Mouse (Mus musculus) mesoderm, embryonic 11.5 days (tissue): Measurements from ENCODE around the gene Sart3.

ENCODE experiments used
- DNase-seq: peaks from one replicate; pipeline ENCODE4 v3.0.0-alpha.2; 2012; ENCODE audit warnings: low read depth, low spot score

The Sart3 gene

DNA sequence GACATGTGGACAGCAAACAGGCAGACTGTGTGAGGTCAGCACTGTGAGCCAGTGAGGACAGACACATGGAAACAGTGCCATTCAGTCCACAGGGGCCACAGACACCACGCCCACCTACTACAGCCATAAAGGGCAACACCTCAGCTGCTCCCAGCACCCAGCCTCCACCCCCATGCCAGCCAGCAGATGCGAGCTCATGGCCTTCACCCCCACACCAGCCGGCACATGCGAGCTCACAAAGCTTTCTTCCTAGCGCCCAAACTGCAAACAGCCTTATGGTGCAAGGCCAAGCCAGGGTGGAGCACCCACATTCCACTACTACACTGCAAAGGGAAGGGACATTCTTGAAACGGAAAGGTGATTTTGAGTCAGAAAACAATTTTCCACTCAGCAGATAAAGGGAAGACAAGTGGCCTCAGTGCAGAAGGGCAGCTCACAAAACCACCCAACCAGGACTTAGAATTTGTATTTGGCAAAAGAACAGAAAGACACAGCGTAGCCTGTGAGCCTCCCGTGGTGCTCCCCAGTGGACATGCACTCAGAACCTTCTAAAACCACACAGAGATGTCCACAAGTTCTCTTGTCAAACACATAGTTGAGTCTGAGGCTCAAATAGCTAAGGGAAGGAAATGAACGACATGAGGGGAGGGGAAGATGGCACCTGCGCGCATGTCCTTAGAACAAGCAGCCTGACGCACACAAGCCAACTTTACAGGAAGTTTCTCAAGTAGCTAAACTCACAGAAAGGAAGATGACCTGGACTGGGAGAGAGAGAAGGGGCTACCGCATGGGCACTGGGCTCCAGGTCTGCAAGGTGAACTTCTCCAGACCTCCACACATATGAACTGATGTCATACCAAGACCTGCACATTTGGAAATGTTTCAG is 6.4 kb downstream of the Sart3 start:
- DNase-seq: no peak

DNA sequence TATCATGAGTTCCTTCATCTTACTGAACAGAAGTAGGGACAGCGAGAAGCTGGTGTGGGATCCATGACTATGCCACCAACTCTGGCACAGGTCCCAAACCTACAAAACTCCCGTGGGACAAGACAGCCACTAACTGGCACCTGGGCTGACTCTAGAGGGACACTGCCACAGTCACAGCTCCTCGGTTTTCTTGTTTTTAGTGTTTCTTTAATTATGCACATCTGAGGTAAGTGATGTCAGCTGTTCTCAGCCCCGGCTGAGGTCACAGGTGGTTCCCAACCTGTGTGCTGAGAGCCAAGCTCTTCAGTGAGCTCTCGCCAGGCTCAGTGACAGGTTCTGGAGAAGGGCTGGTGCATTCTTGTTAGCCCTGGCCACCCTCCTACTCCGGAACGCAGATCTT is 7.9 kb downstream of the Sart3 start:
- DNase-seq: no peak

DNA sequence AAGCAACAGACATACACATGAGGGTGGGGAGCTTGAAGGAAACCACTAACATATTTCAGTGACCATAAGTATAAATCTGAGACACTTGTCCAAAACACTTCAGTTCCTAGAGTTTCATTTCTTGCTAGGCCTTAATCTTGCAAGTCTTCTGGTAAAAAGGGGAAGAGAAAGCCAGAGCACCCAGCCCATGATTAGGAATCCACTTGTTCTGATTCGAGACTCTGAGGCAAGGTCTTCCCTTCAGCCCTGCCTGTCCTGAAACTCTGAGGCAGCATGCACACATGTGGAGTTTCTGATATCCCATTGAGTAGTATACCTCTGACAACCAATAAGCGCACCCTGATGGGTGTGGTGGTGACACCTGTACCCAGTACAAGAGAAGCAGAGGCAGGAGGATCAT is 10.7 kb downstream of the Sart3 start:
- DNase-seq: no peak

DNA sequence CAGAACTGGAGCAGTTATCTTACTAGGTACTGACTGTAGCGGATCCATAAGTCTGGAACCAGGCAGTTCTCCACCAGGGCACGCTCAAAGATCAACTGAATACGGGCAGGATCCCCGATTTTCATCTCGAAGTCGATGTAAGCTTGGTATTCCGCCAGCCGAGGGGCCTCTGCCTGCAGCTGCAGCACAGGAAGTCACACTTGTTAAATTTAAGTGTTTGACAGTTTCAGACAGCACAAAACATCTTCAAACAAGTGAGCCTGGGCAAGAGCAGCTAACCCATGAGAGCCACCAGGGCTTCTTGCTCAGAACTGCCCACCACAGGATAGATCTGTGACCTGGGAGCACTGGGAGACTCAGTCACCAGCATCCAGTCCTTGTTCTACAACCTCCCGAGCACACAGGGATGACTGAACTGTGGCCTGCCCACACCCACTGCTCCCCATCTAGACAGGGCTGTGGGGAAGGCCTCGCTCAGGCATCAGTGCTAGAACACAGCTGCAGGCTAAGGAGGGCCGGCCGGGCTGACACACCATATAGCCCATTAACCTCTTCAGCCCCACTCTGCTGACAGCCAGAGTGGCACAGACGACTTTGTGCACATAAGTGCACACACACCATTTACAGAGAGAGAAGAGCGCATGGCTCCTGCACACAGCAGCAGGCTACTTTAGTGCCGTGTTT is 16.8 kb downstream of the Sart3 start:
- DNase-seq: no peak

DNA sequence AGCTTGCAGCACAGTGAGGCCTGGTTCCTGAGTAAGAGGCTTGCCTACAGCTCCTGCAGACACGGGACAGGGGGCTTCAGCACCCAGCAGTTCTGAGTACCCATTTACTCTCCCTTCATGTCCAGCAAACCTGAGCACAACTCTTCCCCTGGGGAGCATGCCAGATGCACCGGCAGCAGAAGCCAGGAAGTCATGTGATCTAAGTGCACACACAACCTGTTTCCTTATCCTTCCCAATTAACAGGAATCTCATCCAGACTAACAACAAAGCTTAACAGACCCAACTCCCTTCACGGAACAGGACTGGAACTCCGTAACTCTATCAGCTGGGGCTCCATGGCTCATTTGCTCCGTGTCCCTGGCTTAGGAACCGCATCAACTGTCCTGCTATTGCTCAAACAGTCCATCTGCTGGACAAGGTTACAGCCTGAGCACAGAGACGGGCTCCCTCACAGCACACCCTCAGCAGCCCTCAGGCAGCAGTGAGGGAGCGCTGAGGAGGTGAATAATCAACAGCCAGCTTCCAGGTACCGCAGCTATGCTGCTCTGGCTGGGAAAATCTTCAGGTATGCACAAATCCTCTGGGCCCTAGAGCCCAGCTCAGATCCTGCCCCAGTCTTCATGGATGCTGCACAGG is 20.7 kb downstream of the Sart3 start:
- no peak for DNase-seq

DNA sequence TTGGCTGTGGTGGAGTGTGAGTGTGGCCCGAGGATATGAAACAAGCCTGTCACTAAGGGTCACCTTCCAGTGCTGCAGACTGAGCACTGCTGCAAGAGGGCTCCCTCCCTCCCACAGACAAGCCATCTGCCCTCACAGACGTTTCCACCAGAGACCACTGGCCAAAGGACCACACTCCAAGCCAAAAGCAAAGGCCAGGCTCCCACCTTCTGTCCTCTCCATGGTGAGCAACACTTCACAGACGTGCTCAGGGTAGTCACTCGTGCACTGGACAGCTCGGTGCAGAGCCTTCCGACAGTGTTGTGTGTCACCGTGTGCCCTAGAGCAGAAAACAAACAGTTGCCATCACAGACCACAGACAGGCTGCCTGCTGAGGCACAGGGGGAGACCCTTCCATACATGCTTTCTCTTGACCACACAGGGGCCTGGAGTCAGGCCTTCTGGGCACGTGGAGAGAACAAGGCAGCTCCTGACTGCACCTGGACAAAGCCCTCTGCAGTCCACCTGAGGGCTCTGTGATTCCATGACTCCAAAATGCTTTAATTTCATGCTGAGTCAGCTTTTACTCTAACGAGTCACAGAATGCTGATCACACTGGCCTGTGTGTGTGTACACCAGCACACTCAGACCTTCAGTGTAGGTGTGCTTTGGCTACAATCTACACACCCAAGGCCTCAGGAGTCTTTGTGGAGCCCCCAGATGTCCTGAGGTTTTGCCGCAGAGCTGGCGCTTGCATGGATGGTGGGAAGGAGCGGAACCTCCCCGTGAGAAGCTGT is 23.6 kb downstream of the Sart3 start:
- no peak for DNase-seq

DNA sequence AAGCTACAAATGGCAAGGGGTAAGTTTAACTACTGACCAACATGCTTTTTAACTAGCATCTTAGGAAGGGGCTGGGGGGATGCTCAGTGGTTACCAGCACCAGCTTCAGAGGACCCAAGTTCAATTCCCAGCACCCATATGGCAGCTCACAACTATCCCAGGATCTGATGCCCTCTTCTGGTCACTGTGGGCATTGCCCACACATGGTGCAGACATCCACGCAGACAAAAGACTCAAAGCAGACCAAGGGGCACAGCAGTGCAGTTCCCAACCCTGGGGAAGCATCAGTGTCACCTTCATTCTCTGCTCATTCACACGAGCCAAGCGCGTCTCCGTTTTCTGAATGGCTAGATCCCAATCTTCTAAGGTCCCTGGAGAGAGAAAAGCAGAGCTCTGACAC is 24.7 kb downstream of the Sart3 start:
- no peak for DNase-seq

DNA sequence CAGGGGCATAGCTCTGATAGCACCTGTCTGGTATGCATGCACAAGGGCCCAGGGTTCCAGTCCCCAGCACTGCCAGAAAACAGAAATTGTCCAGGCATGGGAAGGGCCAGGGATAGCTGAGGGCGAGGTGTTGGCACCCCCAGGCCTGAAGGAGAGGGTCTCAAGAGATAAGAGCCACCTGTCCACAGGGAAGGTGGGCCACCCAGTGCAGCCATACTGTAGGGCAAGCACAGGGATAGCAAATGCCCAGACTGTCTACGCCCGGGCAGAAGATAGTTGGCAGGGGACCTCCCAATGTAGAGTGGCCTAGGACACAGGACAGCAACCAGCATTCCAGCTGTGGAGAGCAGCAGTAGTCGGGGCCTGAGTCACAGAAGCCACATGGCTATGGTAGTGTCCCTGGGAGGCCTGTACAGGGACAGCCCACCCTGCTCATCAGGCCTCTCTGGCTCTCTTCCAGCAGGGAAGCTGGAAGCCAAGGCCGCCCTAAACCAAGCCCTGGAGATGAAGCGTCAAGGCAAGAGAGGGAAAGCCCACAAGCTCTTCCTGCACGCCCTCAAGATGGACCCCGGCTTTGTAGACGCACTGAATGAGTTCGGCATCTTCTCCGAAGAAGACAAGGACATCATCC is 34.6 kb downstream of the Sart3 start:
- DNase-seq: no peak

DNA sequence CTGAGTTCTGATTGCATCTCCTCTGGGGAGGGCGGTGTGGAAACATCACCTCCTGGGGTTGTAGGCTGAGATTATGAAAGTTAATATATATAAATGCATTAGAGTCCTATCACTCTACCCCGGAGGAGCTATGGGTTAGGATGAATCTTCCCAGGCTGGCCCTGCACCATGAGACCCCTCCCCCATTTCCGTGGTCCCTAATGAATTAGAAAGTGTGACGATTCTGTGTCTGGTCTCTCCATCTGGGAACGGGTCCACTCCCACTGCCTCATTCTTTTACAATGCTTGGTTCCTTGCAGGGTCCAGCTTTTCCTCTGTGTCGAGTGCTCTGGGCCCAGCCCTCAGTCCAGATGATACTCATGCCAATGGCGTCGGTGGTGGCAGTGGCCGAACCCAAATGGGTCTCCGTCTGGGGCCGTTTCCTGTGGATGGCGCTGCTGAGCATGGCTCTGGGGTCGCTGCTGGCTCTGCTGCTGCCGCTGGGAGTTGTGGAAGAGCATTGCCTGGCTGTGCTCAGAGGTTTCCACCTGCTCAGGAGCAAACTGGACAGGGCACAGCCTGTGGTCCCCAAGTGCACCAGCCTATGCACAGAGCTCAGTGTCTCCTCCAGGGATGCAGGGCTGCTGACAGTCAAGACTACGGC is 35.7 kb downstream of the Sart3 start:
- DNase-seq: no peak

DNA sequence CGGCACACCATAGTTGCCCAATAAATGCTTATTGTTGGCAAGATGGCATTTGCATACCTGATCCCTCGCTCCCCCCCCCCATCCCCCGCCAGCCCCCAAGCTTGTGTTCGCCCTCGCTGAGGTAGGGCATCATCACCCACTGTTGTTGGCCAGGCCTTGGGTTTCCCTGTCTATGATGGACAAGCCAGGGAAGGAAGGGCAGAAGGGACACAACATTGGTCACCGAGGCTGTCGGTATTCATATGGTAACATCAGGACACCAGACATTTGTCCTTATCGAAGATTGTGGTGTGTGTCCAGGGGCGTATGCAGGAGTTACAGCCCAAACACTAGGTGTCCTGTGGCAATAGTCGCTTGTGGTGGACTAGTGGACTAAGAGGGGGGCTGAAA is 36.2 kb downstream of the Sart3 start:
- DNase-seq: no peak

DNA sequence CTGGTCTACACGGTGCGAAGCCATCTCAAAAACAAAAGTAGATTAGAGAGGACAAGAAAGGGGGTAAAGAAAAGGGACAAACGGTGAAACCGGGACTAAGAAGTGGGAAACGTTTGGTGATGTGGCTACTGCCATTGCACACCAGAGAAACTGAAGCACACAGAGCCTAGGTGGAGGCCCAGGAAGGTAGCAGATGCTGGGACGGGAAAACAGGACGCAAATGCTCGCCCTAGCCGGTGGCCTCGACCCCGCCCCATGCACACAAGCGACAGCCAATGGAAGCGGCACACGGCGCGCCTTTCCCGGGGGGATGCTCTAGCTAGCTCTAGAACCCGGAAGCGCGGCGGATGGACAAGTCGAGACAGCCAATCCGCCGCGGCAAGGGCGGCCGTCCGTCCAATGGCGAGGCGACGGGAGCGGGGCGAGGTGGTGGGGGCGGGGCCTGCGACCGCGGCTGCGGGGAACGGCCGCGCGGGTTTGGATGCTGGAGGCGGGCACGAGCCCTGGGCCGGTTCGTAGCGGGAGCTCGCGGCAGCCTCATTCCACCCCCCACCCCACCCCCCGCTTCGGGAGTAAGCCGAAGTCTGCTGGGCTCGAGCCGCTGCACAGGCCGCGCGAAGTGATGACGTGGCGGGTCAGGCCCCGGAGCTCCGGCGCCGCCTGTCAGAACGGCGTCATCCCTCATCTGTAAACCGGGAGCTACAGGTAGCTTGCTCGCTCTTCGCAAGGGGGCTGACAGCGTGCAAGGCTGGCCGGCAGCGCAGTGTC is 36.8 kb downstream of the Sart3 start, which contains the start of gene Ficd:
Gene Ficd (plus strand): TSS at position 459 of the 768 bp plus-strand sequence.
- DNase-seq: peak; percentile 98

DNA sequence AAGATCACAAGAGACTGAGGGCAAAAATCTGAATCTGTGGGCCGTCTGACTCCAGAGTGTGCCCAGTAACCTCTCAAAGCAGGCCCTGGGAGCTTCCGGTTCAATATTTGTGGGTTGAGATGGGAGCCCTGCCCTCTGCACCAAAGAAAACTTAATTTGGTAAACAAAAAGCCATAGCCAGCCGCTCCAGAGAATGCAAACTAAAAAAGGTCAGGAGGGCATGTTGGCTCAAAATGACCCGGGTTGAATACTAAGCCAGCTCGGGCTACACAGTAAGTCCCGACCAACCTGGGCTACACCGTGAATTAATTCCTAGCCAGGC is 37.3 kb downstream of the Sart3 start:
- DNase-seq: no peak

DNA sequence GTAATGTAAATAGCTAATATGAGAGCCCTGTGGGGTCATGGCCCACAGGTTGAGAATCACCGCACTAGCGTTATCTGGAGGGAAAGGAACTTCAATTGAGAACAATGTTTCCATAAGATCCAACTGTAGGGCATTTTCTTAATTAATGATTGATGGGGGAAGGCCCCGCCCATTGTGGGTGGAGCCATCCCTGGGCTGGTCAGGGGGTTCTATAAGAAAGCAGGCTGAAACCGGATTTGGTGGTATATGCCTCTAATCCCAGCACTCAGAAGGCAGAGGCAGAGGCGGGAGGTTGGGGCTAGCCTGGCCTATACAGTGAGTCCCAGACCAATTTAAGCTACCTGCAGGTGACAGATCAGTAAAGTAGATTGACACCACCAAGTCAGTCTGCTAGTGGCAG is 37.9 kb downstream of the Sart3 start:
- DNase-seq: no peak

DNA sequence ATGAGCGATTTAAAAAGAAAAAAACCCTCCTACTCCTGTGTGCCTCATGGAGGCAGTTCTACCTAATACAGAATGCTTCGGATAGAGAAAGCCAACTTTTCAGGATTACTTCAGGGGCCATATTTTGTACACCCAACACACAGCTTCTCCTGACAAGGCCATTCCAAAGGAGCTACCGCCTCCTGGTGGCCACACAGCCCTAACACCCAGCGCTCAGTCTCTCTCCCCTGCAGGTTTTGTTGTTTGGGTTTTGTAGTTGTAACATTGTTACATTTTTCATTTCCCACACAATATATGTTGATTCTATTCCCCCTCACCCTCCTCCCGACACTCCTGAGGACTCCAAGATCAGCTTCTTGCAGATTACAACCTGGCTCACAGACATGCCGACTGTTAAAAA is 40.1 kb downstream of the Sart3 start:
- DNase-seq: peak; percentile 61

DNA sequence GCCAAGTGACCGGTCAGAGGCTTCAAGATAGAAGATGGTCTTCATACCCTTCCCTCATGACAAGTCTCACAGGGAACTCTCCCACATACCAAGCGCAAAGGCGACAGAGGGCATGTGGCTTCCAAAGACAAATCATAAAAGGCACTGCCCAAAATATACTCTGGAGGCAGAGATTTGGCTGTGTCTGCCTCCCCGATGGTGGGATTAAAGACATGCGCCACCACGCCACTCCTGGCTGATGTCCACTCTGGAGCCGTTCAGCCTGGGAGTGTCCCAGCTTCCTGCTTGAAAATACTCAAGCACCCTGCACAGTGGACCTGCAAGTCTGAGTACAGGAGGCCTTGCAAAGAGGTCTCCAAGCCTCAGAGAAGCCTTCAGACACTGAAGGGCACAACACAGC is 41.1 kb downstream of the Sart3 start:
- DNase-seq: no peak

DNA sequence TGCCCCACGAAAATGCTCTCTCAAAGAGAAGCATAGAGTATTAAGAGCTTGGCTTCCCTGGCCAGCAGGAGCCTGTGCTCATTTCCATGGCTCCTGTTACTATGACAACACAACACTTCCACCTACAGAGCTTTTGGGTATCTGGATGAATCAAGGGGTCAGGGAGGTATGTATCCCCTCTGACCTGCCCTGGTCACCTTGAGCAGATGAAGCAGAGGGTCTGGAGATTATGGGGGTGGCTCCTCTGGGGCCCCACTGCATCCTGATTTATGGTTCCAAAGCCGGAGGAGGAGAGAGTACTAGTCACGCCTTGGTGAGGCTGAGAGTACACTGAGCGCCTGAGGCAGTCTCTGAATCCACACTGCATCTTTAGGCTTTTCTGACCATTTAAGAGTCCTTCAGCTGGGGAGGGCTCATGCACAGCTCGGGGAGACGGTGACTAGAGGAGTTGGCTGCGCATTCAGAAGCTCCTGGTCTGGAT is 41.6 kb downstream of the Sart3 start:
- peak; percentile 41 for DNase-seq

DNA sequence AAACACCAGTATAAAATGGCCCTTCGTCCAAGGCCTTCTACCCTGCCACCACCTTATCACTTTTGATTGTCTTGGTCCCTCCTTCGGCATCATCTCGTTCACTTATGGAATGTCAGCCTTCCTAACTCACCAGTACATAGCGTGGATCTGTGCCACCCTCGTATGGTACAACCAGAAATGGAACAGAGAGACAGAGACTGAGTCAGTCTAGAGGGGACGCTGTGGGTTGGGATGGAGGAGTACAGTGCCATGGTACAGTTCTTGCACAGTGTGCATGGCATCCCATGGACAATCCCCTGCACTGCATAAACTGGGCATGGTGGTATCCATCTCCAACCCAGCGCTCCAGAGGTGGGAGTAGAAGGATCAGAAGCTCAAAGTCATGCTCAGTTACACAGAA is 43.6 kb downstream of the Sart3 start:
- DNase-seq: no peak

DNA sequence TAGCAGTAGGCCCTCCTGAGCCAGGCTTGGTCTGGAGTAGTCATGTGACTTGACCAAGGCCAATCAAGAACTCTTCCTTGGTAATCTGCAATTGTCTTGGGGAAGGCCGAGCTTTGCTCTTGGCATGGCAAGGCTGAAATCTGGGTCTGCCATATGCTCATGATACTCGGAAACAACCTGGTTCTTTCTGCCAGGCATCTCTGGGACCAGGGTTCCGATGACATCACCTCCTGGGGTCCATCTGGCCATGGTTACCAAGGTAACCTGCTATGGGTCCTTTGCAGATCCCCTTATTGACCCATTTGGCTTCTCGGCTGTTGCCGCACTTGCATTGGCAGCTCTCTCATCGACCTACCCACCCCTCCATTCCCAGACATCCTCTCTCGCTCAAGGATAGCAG is 44.3 kb downstream of the Sart3 start:
- no peak for DNase-seq

DNA sequence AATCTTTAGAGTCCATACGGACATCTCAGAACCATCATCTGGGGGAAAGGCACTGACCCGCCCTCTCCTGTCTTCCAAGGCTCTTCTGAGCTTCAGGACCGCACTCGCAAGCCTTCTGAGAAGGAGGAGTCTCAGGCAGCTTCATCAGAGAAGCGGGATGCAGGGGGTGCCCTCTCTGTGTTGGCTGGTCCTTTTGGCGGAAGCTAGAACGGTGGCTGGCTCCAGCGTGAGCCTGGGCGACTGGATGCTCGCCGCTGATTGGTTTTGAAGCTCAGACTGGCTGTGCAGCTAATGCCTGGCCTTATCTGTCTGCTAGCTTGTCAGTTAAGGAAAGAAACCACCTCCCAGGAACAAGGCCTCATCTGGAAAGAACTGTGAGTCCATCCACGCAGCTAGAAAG is 45.1 kb downstream of the Sart3 start:
- no peak for DNase-seq

DNA sequence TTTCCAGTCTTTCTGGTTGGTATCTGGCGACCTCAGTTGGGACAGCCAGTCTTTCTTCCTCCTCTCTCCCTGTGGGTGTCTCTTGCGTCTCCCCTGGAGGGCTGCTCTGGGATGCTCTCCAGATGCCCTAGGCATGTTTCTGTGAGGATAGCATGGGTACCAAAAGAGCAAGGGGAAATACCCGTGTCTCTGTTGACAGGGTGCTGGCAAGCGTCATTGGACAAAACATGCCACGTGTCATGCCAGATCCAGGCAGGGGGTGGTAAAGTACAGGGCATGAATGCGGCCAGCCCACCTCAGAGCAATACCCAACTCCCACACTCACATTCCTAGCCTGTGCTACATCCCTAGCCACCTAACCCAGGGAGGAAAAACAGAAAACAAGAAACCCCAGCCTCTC is 45.7 kb downstream of the Sart3 start:
- DNase-seq: no peak
